Mouse (Mus musculus): ENCODE data around the gene Paip2b. TPM values are rescaled to one million over a fixed set of nuclear protein-coding genes. Genes with fewer than 3 reads are reported as not detected.
"Not testable (repeated sequence)": the region's sequence is repeated elsewhere in the genome, so short reads cannot be mapped to it uniquely, and the experiment has no call there.

Paip2b gene
- total and polyA plus RNA-seq, 2 experiments from 2014 or later: 28.6 to 75.0 TPM

- Histone ChIP-seq H3K4me3 (ENCODE audit: low read depth, low read length) (no peak overlapping the region), H3K36me3 (ENCODE audit: insufficient read depth) (no peaks in the 10 kb centered on the region), H3K9me3 (ENCODE audit: low read length) (no peaks in the 10 kb centered on the region), H3K9ac (no peak overlapping the region), H3K27ac (ENCODE audit: low read depth, low read length) (no peak overlapping the region), H3K4me1 (ENCODE audit: insufficient read depth) (no peaks in the 10 kb centered on the region), H3K4me2 (ENCODE audit: low read depth) (no peak overlapping the region), H3K27me3 (ENCODE audit: insufficient read depth, low read length) (no peaks in the 10 kb centered on the region)
- TF ChIP-seq CTCF (IDR thresholded peaks at IDR 0.05; ENCODE audit: low read depth): no peak
- ATAC-seq: no peak
- no peak for DNase-seq
- WGBS: 89% methylated on average over 9 of the region's 9 CpGs
Measured at GRCm38 (mm10) chr6:83860033-83860432, 28.5 kb upstream of the Paip2b start.

GRCm38 (mm10) chr6:83857476-83857875, 25.9 kb upstream of the Paip2b start:
- ATAC-seq: no peak
- Histone ChIP-seq H3K9me3 (ENCODE audit: low read length) (no peaks in the 10 kb centered on the region), H3K4me1 (ENCODE audit: insufficient read depth) (no peaks in the 10 kb centered on the region), H3K27ac (ENCODE audit: low read depth, low read length) (no peak overlapping the region), H3K4me3 (ENCODE audit: low read depth, low read length) (no peak overlapping the region), H3K36me3 (ENCODE audit: insufficient read depth) (no peaks in the 10 kb centered on the region), H3K9ac (no peak overlapping the region), H3K4me2 (ENCODE audit: low read depth) (no peak overlapping the region), H3K27me3 (ENCODE audit: insufficient read depth, low read length) (no peaks in the 10 kb centered on the region)
- WGBS: 42% methylated on average over 5 of the region's 5 CpGs
- no peak for DNase-seq
- TF ChIP-seq CTCF (IDR thresholded peaks at IDR 0.05; ENCODE audit: low read depth): no peak

- Histone ChIP-seq H3K4me1 (ENCODE audit: insufficient read depth) (no peaks in the 10 kb centered on the region), H3K9me3 (ENCODE audit: low read length) (no peaks in the 10 kb centered on the region), H3K27ac (ENCODE audit: low read depth, low read length) (no peak overlapping the region), H3K4me3 (ENCODE audit: low read depth, low read length) (no peak overlapping the region), H3K4me2 (ENCODE audit: low read depth) (no peak overlapping the region), H3K27me3 (ENCODE audit: insufficient read depth, low read length) (no peaks in the 10 kb centered on the region), H3K9ac (no peak overlapping the region), H3K36me3 (ENCODE audit: insufficient read depth) (no peaks in the 10 kb centered on the region)
- DNase-seq (no peak), ATAC-seq (no peak)
- TF ChIP-seq CTCF (IDR thresholded peaks at IDR 0.05; ENCODE audit: low read depth): no peak
- WGBS: 92% methylated on average over 2 of the region's 2 CpGs
Measured at GRCm38 (mm10) chr6:83849446-83849845, 17.9 kb upstream of the Paip2b start.

GRCm38 (mm10) chr6:83846141-83846540, 14.6 kb upstream of the Paip2b start:
- ATAC-seq (no peak), DNase-seq (no peak)
- Histone ChIP-seq H3K4me2 (ENCODE audit: low read depth) (no peak overlapping the region), H3K9ac (no peak overlapping the region), H3K9me3 (ENCODE audit: low read length) (no peaks in the 10 kb centered on the region), H3K4me1 (ENCODE audit: insufficient read depth) (no peaks in the 10 kb centered on the region), H3K27me3 (ENCODE audit: insufficient read depth, low read length) (no peaks in the 10 kb centered on the region), H3K27ac (ENCODE audit: low read depth, low read length) (no peak overlapping the region), H3K4me3 (ENCODE audit: low read depth, low read length) (no peak overlapping the region), H3K36me3 (ENCODE audit: insufficient read depth) (no peaks in the 10 kb centered on the region)
- no peak for TF ChIP-seq CTCF (IDR thresholded peaks at IDR 0.05; ENCODE audit: low read depth)
- WGBS: 95% methylated on average over 2 of the region's 2 CpGs

GRCm38 (mm10) chr6:83844913-83845312, 13.4 kb upstream of the Paip2b start:
- no peak for TF ChIP-seq CTCF (IDR thresholded peaks at IDR 0.05; ENCODE audit: low read depth)
- Histone ChIP-seq H3K4me2 (ENCODE audit: low read depth) (no peak overlapping the region), H3K4me1 (ENCODE audit: insufficient read depth) (no peaks in the 10 kb centered on the region), H3K9me3 (ENCODE audit: low read length) (no peaks in the 10 kb centered on the region), H3K9ac (no peak overlapping the region), H3K4me3 (ENCODE audit: low read depth, low read length) (no peak overlapping the region), H3K27ac (ENCODE audit: low read depth, low read length) (no peak overlapping the region), H3K36me3 (ENCODE audit: insufficient read depth) (no peaks in the 10 kb centered on the region), H3K27me3 (ENCODE audit: insufficient read depth, low read length) (no peaks in the 10 kb centered on the region)
- DNase-seq (no peak), ATAC-seq (no peak)
- WGBS: 90% methylated on average over 10 of the region's 10 CpGs

GRCm38 (mm10) chr6:83840086-83840485, 8.5 kb upstream of the Paip2b start:
- H3K27me3 ChIP-seq (ENCODE audit: insufficient read depth, low read length): no peaks in the 10 kb centered on the region

GRCm38 (mm10) chr6:83838046-83838445, 6.5 kb upstream of the Paip2b start:
- Histone ChIP-seq H3K4me2 (ENCODE audit: low read depth) (no peak overlapping the region), H3K27ac (ENCODE audit: low read depth, low read length) (no peak overlapping the region), H3K9ac (no peak overlapping the region), H3K27me3 (ENCODE audit: insufficient read depth, low read length) (no peaks in the 10 kb centered on the region), H3K4me1 (ENCODE audit: insufficient read depth) (no peaks in the 10 kb centered on the region), H3K36me3 (ENCODE audit: insufficient read depth) (no peaks in the 10 kb centered on the region), H3K9me3 (ENCODE audit: low read length) (no peaks in the 10 kb centered on the region), H3K4me3 (ENCODE audit: low read depth, low read length) (no peak overlapping the region)
- TF ChIP-seq CTCF (IDR thresholded peaks at IDR 0.05; ENCODE audit: low read depth): no peak
- no peak for ATAC-seq
- no peak for DNase-seq
- WGBS: 88% methylated on average over 2 of the region's 2 CpGs

More at GRCm38 (mm10) chr6:83840086-83840485, 8.5 kb upstream of the Paip2b start:
- Histone ChIP-seq H3K4me3 (ENCODE audit: low read depth, low read length) (no peak overlapping the region), H3K4me1 (ENCODE audit: insufficient read depth) (no peaks in the 10 kb centered on the region), H3K9ac (no peak overlapping the region), H3K36me3 (ENCODE audit: insufficient read depth) (no peaks in the 10 kb centered on the region), H3K27ac (ENCODE audit: low read depth, low read length) (no peak overlapping the region), H3K4me2 (ENCODE audit: low read depth) (no peak overlapping the region), H3K9me3 (ENCODE audit: low read length) (no peaks in the 10 kb centered on the region)
- TF ChIP-seq CTCF (IDR thresholded peaks at IDR 0.05; ENCODE audit: low read depth): no peak
- 87% methylated on average over 6 of the region's 6 CpGs for WGBS
- DNase-seq: no peak
- ATAC-seq: no peak

GRCm38 (mm10) chr6:83836826-83837225, 5.3 kb upstream of the Paip2b start:
- Histone ChIP-seq H3K4me3 (ENCODE audit: low read depth, low read length) (no peak overlapping the region), H3K4me1 (ENCODE audit: insufficient read depth) (no peaks in the 10 kb centered on the region), H3K4me2 (ENCODE audit: low read depth) (no peak overlapping the region), H3K9me3 (ENCODE audit: low read length) (no peaks in the 10 kb centered on the region), H3K36me3 (ENCODE audit: insufficient read depth) (no peaks in the 10 kb centered on the region), H3K9ac (no peak overlapping the region), H3K27ac (ENCODE audit: low read depth, low read length) (no peak overlapping the region), H3K27me3 (ENCODE audit: insufficient read depth, low read length) (no peaks in the 10 kb centered on the region)
- DNase-seq (no peak), ATAC-seq (no peak)
- 90% methylated on average over 2 of the region's 2 CpGs for WGBS
- no peak for TF ChIP-seq CTCF (IDR thresholded peaks at IDR 0.05; ENCODE audit: low read depth)

GRCm38 (mm10) chr6:83832393-83832792, 852 bp upstream of the Paip2b start:
- Histone ChIP-seq H3K4me2 (ENCODE audit: low read depth) (peak overlapping the region; percentile 54), H3K9ac (0 out of 2 replicates have a peak overlapping the region, but pooled peaks have one; percentile 6), H3K4me3 (ENCODE audit: low read depth, low read length) (peak overlapping the region; percentile 47; the same call in 1 of the 2 replicates)
- H3K9me3 ChIP-seq (ENCODE audit: low read length); H3K4me1 ChIP-seq (ENCODE audit: insufficient read depth); H3K27me3 ChIP-seq (ENCODE audit: insufficient read depth, low read length); H3K27ac ChIP-seq (ENCODE audit: low read depth, low read length); DNase-seq; ATAC-seq; H3K36me3 ChIP-seq (ENCODE audit: insufficient read depth): not testable (repeated sequence)
- 60% methylated on average over 1 of the region's 1 CpGs for WGBS

All from forebrain, postnatal 0 days (tissue).